Mouse (Mus musculus) cerebellum, adult 9-10 months (tissue): Measurements from ENCODE around the gene Rassf1.

Experiments used
- DNase-seq: peaks from one replicate; pipeline ENCODE4 v3.0.0; 2022

Gene Rassf1

DNA sequence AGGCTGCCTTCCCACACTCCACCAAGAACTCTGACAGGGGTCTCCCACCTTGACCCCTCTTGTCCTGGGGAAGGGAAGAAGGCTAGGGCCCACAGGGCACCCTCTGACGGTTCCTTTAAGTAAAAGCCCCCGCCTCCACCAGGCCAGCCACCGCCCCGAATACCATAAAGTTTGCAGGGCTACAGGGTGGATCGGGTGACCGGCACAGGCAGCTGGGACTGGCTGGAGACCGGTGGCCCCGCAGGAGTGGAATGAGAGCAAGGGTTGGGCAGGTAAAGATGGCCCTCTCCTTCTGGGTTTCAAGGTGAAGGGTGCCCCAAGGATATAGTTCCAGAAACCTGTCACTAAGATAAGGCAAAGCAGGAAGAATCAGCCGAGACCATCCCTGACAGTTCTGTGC lies 55.2 kb downstream of the Rassf1 start:
- no peak for DNase-seq

DNA sequence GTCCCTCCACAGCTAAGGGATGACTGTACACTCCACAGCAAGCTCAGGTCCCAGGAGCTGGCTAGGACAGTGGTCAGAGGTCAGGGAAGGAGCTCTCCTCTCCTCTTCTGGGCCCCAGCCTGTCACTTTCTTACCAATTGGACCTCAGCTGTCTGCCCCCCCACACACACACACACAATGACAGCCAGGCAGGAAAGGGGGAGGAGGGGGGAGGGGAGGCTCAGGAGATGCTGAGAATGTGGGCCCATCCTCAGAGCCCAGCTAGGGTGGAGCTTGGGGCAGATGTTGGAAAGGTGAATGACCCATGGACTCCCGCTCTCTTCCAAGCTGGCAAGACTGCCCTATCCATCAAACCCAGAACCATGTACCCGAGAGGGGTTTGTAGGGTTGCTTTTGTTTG lies 55.7 kb downstream of the Rassf1 start:
- DNase-seq, result no peak

GRCm38 (mm10) chr9:107607653-107608245 lies 56.4 kb downstream of the Rassf1 start:
- no peak for DNase-seq

GRCm38 (mm10) chr9:107608741-107609432 lies 57.5 kb downstream of the Rassf1 start, which contains the start of gene Sema3b:
Sema3b (minus strand) TSS chr9:107609229.
- no peak for DNase-seq

DNA sequence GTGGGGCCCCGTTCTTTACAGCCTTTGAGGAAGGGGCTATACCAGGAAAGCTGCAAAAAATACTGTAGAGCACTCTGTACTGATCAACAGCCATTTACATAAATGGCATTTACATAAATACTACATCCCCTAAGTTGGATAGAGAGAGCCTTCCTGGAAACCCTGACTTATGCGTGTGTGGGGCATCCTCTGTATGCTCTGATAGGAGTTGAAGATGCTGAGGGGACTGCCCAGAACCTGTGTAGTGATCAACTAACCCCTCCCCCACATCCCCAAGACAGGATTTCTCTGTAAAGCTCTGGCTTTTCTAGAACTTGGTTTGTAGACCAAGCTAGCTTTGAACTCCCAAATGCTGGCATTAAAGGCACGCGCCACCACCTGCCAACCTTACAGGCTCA lies 58.1 kb downstream of the Rassf1 start:
- no peak for DNase-seq

DNA sequence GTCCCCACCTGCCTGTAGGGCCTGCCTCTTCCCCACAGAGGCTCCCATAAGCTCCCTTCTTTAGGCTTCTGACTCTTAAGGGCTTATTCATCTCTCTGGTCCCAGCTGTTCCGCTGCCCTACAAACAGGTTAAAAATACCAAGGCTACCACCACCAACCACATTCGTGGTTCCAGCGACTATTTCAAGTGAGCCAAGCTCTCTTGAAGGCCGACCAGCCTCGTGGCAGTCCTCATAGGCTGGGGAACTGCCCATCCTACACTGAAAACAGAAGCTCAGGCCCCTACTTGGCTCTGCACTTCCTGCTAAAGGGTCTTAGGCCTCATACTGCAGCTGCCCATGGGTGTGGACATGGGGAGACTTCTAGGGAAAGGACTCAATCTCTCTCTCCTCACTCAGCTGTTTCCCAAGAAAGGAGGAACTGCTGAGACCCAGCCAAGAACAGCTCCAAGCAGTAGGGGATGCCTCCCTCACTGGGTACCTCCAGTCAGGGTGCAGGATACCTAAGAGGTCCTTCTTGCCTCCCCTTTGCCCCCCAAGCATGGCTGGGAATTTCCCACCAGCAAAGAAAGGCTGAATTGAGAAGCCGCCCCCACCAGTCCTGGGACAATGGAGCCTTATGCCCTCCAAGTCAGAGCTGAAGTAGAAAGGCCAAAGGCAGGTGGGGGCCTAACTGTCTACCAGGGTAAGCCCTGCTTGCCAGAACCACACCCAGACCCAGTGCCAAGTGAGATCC lies 60.3 kb downstream of the Rassf1 start:
- no peak for DNase-seq
